Mouse (Mus musculus): ENCODE measurements at regions not wholly inside any gene's neighbourhood (a gene's known extent, or its start where the extent isn't known, plus 50 kb on each side); places are given as distances from the start of the nearest gene placed in this dataset.

- WGBS, result 74% methylated on average over 2 of the region's 2 CpGs
- Histone ChIP-seq H3K4me2 (ENCODE audit: low read depth) (no peak overlapping the region), H3K9me3 (ENCODE audit: control insufficient read depth, low read length) (no peaks in the 10 kb centered on the region), H3K9ac (ENCODE audit: low read length) (no peak overlapping the region), H3K27ac (ENCODE audit: low read depth, low read length) (no peak overlapping the region), H3K4me3 (ENCODE audit: low read depth, low read length) (no peak overlapping the region), H3K36me3 (ENCODE audit: control insufficient read depth, insufficient read depth, low read length) (no peaks in the 10 kb centered on the region), H3K27me3 (ENCODE audit: control insufficient read depth, insufficient read depth, low read length) (no peaks in the 10 kb centered on the region), H3K4me1 (ENCODE audit: control insufficient read depth, insufficient read depth, low read length) (no peaks in the 10 kb centered on the region)
- DNase-seq (ENCODE audit: low spot score), result no peak
- ATAC-seq (ENCODE audit: insufficient read depth, low FRiP score, low TSS enrichment), result no peak
Measured at GRCm38 (mm10) chr14:104005132-104005531, 160.9 kb upstream of the Ednrb start.

DNA sequence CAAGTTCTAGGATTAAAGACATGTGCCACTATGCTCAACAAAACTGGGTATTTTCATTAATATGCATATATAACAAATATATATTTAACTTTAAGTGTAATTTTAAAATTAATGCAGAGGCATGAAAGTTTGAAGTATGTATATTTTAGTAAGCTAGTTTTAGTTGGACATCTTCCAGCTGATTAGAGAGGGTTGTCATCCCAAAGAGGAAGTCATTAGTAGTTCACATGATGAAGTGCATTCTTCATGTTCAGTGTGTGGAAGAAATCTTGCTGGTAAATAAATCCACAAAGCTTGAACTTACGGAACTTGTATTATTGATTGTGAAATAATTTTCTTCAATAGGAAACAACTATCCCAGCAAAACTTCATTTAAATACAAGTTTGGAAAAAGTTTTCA lies 158.2 kb upstream of the Ednrb start:
- ATAC-seq (ENCODE audit: insufficient read depth, low FRiP score, low TSS enrichment), result no peak

GRCm38 (mm10) chr14:103990418-103990817 lies 146.2 kb upstream of the Ednrb start:
- H3K4me3 ChIP-seq (ENCODE audit: low read depth, low read length), result no peak overlapping the region
- no peaks in the 10 kb centered on the region for H3K27me3 ChIP-seq (ENCODE audit: control insufficient read depth, insufficient read depth, low read length)
- no peak overlapping the region for H3K4me2 ChIP-seq (ENCODE audit: low read depth)
- DNase-seq (ENCODE audit: low spot score) (no peak), ATAC-seq (ENCODE audit: insufficient read depth, low FRiP score, low TSS enrichment) (no peak)
- WGBS, result 87% methylated on average over 3 of the region's 3 CpGs
- H3K9me3 ChIP-seq (ENCODE audit: control insufficient read depth, low read length), result no peaks in the 10 kb centered on the region
- H3K27ac ChIP-seq (ENCODE audit: low read depth, low read length), result no peak overlapping the region
- no peak overlapping the region for H3K9ac ChIP-seq (ENCODE audit: low read length)
- no peaks in the 10 kb centered on the region for H3K36me3 ChIP-seq (ENCODE audit: control insufficient read depth, insufficient read depth, low read length)
- no peaks in the 10 kb centered on the region for H3K4me1 ChIP-seq (ENCODE audit: control insufficient read depth, insufficient read depth, low read length)

More for the DNA sequence above, 158.2 kb upstream of the Ednrb start:
- H3K27me3 ChIP-seq (ENCODE audit: control insufficient read depth, insufficient read depth, low read length), result no peaks in the 10 kb centered on the region
- H3K27ac ChIP-seq (ENCODE audit: low read depth, low read length), result no peak overlapping the region
- 77% methylated on average over 1 of the region's 1 CpGs for WGBS
- H3K9me3 ChIP-seq (ENCODE audit: control insufficient read depth, low read length), result no peaks in the 10 kb centered on the region
- no peak overlapping the region for H3K4me2 ChIP-seq (ENCODE audit: low read depth)
- no peaks in the 10 kb centered on the region for H3K4me1 ChIP-seq (ENCODE audit: control insufficient read depth, insufficient read depth, low read length)
- DNase-seq (ENCODE audit: low spot score), result no peak
- H3K4me3 ChIP-seq (ENCODE audit: low read depth, low read length), result no peak overlapping the region
- H3K9ac ChIP-seq (ENCODE audit: low read length), result no peak overlapping the region
- H3K36me3 ChIP-seq (ENCODE audit: control insufficient read depth, insufficient read depth, low read length), result no peaks in the 10 kb centered on the region

DNA sequence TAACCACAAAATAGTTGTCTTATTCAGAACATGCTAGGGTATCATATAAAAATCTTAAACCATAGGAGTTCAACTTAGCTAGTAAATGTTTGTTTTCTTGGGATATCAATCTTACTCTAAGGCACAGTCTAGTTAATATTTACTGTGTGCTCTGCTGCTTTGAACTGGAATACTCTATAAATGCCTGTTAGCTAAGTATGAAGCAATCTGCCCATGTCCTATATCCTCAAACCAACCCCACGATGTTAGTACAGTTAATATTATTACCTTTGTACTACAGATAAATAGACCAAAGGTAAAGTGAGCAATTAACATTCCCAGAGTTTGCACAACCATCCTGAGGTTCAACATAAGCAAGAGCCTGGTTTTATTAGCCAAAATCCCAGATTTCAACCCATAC lies 145.7 kb upstream of the Ednrb start:
- 95% methylated on average over 1 of the region's 1 CpGs for WGBS
- Histone ChIP-seq H3K4me1 (ENCODE audit: control insufficient read depth, insufficient read depth, low read length) (no peaks in the 10 kb centered on the region), H3K36me3 (ENCODE audit: control insufficient read depth, insufficient read depth, low read length) (no peaks in the 10 kb centered on the region), H3K4me3 (ENCODE audit: low read depth, low read length) (no peak overlapping the region), H3K9me3 (ENCODE audit: control insufficient read depth, low read length) (no peaks in the 10 kb centered on the region), H3K27ac (ENCODE audit: low read depth, low read length) (no peak overlapping the region), H3K4me2 (ENCODE audit: low read depth) (no peak overlapping the region), H3K9ac (ENCODE audit: low read length) (no peak overlapping the region), H3K27me3 (ENCODE audit: control insufficient read depth, insufficient read depth, low read length) (no peaks in the 10 kb centered on the region)
- ATAC-seq (ENCODE audit: insufficient read depth, low FRiP score, low TSS enrichment) (no peak), DNase-seq (ENCODE audit: low spot score) (no peak)

GRCm38 (mm10) chr14:103987266-103987665 lies 143.1 kb upstream of the Ednrb start:
- Histone ChIP-seq H3K27ac (ENCODE audit: low read depth, low read length) (0 out of 2 replicates have a peak overlapping the region, but pooled peaks have one; percentile 39), H3K9ac (ENCODE audit: low read length) (no peak overlapping the region), H3K27me3 (ENCODE audit: control insufficient read depth, insufficient read depth, low read length) (no peaks in the 10 kb centered on the region), H3K9me3 (ENCODE audit: control insufficient read depth, low read length) (no peaks in the 10 kb centered on the region), H3K4me1 (ENCODE audit: control insufficient read depth, insufficient read depth, low read length) (no peaks in the 10 kb centered on the region), H3K36me3 (ENCODE audit: control insufficient read depth, insufficient read depth, low read length) (no peaks in the 10 kb centered on the region), H3K4me2 (ENCODE audit: low read depth) (no peak overlapping the region), H3K4me3 (ENCODE audit: low read depth, low read length) (no peak overlapping the region)
- ATAC-seq (ENCODE audit: insufficient read depth, low FRiP score, low TSS enrichment) (peak; percentile 75), DNase-seq (ENCODE audit: low spot score) (no peak)
- 50% methylated on average over 3 of the region's 3 CpGs for WGBS

DNA sequence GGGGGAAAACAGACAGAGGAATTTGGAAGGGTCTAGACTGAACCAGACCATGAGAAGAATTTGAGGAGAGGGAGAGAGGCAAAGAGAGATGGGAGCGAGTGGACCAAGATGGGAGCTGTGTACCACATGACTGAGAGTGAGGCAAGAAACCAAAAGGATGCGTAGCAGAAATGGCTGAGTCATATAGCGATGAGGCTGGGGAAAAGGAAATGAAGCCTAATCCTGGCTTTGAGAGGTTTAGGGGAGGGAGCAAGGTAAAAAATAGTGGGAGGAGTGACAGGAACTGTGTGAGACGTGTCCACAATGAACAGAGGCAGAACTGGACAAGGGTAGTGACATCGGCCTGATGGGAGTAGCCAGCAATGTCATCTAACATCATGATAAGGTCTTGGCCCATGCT lies 140.1 kb upstream of the Ednrb start:
- Histone ChIP-seq H3K9me3 (ENCODE audit: control insufficient read depth, low read length) (no peaks in the 10 kb centered on the region), H3K4me1 (ENCODE audit: control insufficient read depth, insufficient read depth, low read length) (no peaks in the 10 kb centered on the region), H3K4me2 (ENCODE audit: low read depth) (no peak overlapping the region), H3K27me3 (ENCODE audit: control insufficient read depth, insufficient read depth, low read length) (no peaks in the 10 kb centered on the region), H3K27ac (ENCODE audit: low read depth, low read length) (no peak overlapping the region), H3K9ac (ENCODE audit: low read length) (no peak overlapping the region), H3K36me3 (ENCODE audit: control insufficient read depth, insufficient read depth, low read length) (no peaks in the 10 kb centered on the region), H3K4me3 (ENCODE audit: low read depth, low read length) (no peak overlapping the region)
- DNase-seq (ENCODE audit: low spot score), result no peak
- WGBS, result 87% methylated on average over 5 of the region's 5 CpGs
- ATAC-seq (ENCODE audit: insufficient read depth, low FRiP score, low TSS enrichment), result no peak

DNA sequence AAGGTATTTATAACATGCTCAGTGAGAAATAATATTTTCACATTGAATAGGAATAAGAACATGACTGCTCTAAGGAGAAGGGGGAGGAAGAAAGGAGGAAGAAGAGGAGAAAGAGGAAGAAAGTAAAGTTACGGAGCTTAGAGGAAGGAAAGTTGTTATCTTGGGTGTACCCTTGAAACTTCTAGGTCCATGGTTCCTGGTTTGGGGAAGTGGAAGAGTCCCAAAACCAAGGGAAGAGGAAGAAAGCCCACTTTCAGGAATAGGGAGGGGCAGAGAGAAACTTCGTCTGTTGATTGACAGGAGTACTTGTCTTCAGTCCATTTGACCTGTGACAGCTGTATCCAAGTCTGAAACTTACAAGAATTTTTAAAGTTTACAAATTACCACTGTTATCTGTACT lies 134.6 kb upstream of the Ednrb start:
- no peaks in the 10 kb centered on the region for H3K27me3 ChIP-seq (ENCODE audit: control insufficient read depth, insufficient read depth, low read length)
- ATAC-seq (ENCODE audit: insufficient read depth, low FRiP score, low TSS enrichment), result no peak
- H3K9ac ChIP-seq (ENCODE audit: low read length), result no peak overlapping the region
- H3K4me3 ChIP-seq (ENCODE audit: low read depth, low read length), result no peak overlapping the region
- no peak for DNase-seq (ENCODE audit: low spot score)
- no peaks in the 10 kb centered on the region for H3K9me3 ChIP-seq (ENCODE audit: control insufficient read depth, low read length)
- H3K27ac ChIP-seq (ENCODE audit: low read depth, low read length), result no peak overlapping the region
- 91% methylated on average over 2 of the region's 2 CpGs for WGBS
- no peak overlapping the region for H3K4me2 ChIP-seq (ENCODE audit: low read depth)
- no peaks in the 10 kb centered on the region for H3K36me3 ChIP-seq (ENCODE audit: control insufficient read depth, insufficient read depth, low read length)
- H3K4me1 ChIP-seq (ENCODE audit: control insufficient read depth, insufficient read depth, low read length), result no peaks in the 10 kb centered on the region

GRCm38 (mm10) chr14:103977769-103978168 lies 133.6 kb upstream of the Ednrb start:
- WGBS, result 74% methylated on average over 2 of the region's 2 CpGs
- H3K9me3 ChIP-seq (ENCODE audit: control insufficient read depth, low read length), result no peaks in the 10 kb centered on the region
- DNase-seq (ENCODE audit: low spot score), result no peak

GRCm38 (mm10) chr14:103973955-103974354 lies 129.8 kb upstream of the Ednrb start:
- H3K27ac ChIP-seq (ENCODE audit: low read depth, low read length), result no peak overlapping the region
- H3K4me3 ChIP-seq (ENCODE audit: low read depth, low read length), result no peak overlapping the region
- ATAC-seq (ENCODE audit: insufficient read depth, low FRiP score, low TSS enrichment) (no peak), DNase-seq (ENCODE audit: low spot score) (no peak)
- no peaks in the 10 kb centered on the region for H3K36me3 ChIP-seq (ENCODE audit: control insufficient read depth, insufficient read depth, low read length)
- 82% methylated on average over 4 of the region's 4 CpGs for WGBS
- H3K9ac ChIP-seq (ENCODE audit: low read length), result no peak overlapping the region
- no peaks in the 10 kb centered on the region for H3K27me3 ChIP-seq (ENCODE audit: control insufficient read depth, insufficient read depth, low read length)
- no peaks in the 10 kb centered on the region for H3K4me1 ChIP-seq (ENCODE audit: control insufficient read depth, insufficient read depth, low read length)
- no peaks in the 10 kb centered on the region for H3K9me3 ChIP-seq (ENCODE audit: control insufficient read depth, low read length)
- H3K4me2 ChIP-seq (ENCODE audit: low read depth), result no peak overlapping the region

More at GRCm38 (mm10) chr14:103977769-103978168, 133.6 kb upstream of the Ednrb start:
- Histone ChIP-seq H3K36me3 (ENCODE audit: control insufficient read depth, insufficient read depth, low read length) (no peaks in the 10 kb centered on the region), H3K4me1 (ENCODE audit: control insufficient read depth, insufficient read depth, low read length) (no peaks in the 10 kb centered on the region), H3K4me3 (ENCODE audit: low read depth, low read length) (no peak overlapping the region), H3K27ac (ENCODE audit: low read depth, low read length) (no peak overlapping the region), H3K9ac (ENCODE audit: low read length) (no peak overlapping the region), H3K27me3 (ENCODE audit: control insufficient read depth, insufficient read depth, low read length) (no peaks in the 10 kb centered on the region), H3K4me2 (ENCODE audit: low read depth) (no peak overlapping the region)
- no peak for ATAC-seq (ENCODE audit: insufficient read depth, low FRiP score, low TSS enrichment)

Data from neural tube, embryonic 11.5 days (tissue).